Mouse (Mus musculus) limb, embryonic 10.5 days (tissue): Measurements from ENCODE around the gene Zcchc7. TPM values are rescaled to one million over a fixed set of nuclear protein-coding genes. Genes with fewer than 3 reads are reported as not detected.

ENCODE experiments used
- DNase-seq: peaks from one replicate; pipeline ENCODE4 v3.0.0-alpha.2; 2017; ENCODE audit warnings: low spot score
- H3K27ac ChIP-seq: fragments of 300-500 bp; sonication (generic); 2 replicates; pipeline ENCODE4 v1.5.1; 2016; ENCODE audit warnings: mild to moderate bottlenecking
- H3K27me3 ChIP-seq: fragments of 300-500 bp; sonication (generic); 2 replicates; pipeline ENCODE4 v1.6.1; 2016; ENCODE audit warnings: low read depth, mild to moderate bottlenecking; ENCODE audit not compliant: poor library complexity, severe bottlenecking
- H3K36me3 ChIP-seq: fragments of 300-500 bp; sonication (generic); 2 replicates; pipeline ENCODE4 v1.6.1; 2016; ENCODE audit warnings: mild to moderate bottlenecking, moderate library complexity
- H3K4me1 ChIP-seq: fragments of 300-500 bp; sonication (generic); 2 replicates; pipeline ENCODE4 v1.6.1; 2016
- H3K4me3 ChIP-seq: fragments of 300-500 bp; sonication (generic); 2 replicates; pipeline ENCODE4 v1.5.1; 2016; ENCODE audit warnings: mild to moderate bottlenecking, moderate library complexity
- H3K9me3 ChIP-seq: fragments of 300-500 bp; sonication (generic); replicated peaks from 2 replicates; pipeline ENCODE4 v1.6.1; 2016; ENCODE audit warnings: mild to moderate bottlenecking
- WGBS: fragments of 180-500 bp; shearing (Covaris S2); methylation state at CpG from one replicate; pipeline ENCODE4 v1.1.7; 2016; 5-methylcytosine and 5-hydroxymethylcytosine counted together
- polyA plus RNA-seq: library from polyadenylated mRNA; unstranded; fragments of >200 nt; fragmentation: Nextera tagmentation; extraction: Ambion mirVana; gene quantifications from 2 replicates; pipeline ENCODE4 v1.2.1, GENCODE M21; 2016

The Zcchc7 gene
- polyA plus RNA-seq, 1 experiment from 2014 or later, result 20.5 TPM

DNA sequence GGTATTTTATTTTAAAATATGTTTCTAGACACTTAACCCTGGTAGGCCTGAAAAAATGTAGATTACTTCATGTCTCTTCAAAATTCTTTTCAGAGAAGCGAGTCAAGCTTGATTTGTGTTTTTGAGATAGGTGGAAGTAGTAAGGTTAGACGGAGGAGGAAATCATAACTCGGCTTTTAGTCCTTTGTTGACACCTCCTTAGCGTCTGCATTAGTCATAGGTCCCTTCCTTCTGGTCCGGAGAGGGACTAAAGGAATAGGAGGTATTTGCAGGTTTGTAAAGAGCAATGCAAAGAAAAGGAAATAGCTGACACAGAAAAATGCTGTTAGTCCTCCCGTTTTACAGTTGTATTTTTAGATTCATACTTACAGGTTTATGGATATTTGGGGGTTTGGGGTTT is 135.7 kb downstream of the Zcchc7 start:
- 85% methylated on average over 6 of the region's 6 CpGs for WGBS

DNA sequence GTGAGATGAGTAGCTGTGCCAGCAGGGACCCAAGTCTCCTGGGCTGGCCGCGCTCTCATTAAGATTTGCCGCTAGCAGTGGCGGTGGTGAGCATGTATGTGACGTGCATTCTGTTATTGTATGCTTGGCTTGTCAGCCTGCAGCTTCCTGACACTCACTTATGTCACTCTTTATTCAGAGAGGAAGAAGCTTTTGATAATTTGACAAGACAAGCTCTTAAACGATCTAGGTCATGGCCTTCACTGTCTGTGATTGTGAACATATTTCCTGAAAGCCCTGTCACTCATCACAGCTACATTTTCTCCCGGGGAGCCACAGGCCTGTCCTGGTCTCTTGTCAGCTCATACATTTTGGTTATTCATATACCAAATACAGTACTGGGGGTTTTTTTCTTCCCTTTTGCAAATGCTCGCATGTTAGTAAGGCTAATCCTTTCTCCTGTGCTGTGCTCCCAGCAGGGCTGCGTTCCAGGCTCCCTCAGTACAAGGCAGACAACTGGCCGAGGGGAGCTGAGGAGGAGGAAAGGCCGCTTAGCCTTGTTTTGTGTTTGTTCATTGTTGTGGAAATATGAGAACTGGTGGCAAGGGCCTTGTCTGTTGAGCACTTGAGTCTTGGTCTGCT is 150.1 kb downstream of the Zcchc7 start:
- Histone ChIP-seq H3K27me3 (no peaks in the 10 kb centered on the region), H3K27ac (no peak overlapping the region; the same call in 1 of the 2 replicates), H3K4me1 (peaks cover 10% of the 10 kb centered on the region), H3K9me3 (no peaks in the 10 kb centered on the region), H3K4me3 (no peak overlapping the region), H3K36me3 (no peaks in the 10 kb centered on the region)
- 61% methylated on average over 11 of the region's 11 CpGs for WGBS
- DNase-seq, result no peak

More for the DNA sequence above, 135.7 kb downstream of the Zcchc7 start:
- no peak overlapping the region for H3K4me3 ChIP-seq
- peaks cover 7% of the 10 kb centered on the region for H3K36me3 ChIP-seq
- no peaks in the 10 kb centered on the region for H3K4me1 ChIP-seq
- no peak overlapping the region for H3K27ac ChIP-seq
- DNase-seq, result no peak
- H3K27me3 ChIP-seq, result no peaks in the 10 kb centered on the region
- no peaks in the 10 kb centered on the region for H3K9me3 ChIP-seq

DNA sequence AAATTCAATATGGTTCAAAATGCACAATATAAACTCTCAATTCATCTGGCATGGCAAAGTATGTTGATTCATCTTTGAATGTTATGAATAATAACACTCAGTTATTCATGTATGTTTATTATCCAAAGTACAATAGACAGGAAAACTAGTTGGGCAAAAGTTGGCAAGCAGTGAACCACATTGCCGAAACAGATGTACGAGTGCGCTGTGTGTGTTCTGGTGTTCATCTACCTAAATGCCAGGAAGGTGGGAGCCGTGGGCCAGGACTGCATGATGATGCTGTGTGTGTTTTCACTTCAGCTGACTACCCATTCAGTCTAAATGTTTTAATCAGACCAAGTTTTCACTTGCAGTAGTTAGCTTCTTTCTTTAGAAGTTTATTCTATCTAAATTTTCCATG is 150.7 kb downstream of the Zcchc7 start:
- Histone ChIP-seq H3K27ac (no peak overlapping the region), H3K4me3 (no peak overlapping the region), H3K27me3 (no peaks in the 10 kb centered on the region), H3K9me3 (no peaks in the 10 kb centered on the region), H3K4me1 (peaks cover 10% of the 10 kb centered on the region), H3K36me3 (no peaks in the 10 kb centered on the region)
- WGBS, result 85% methylated on average over 4 of the region's 4 CpGs
- no peak for DNase-seq

DNA sequence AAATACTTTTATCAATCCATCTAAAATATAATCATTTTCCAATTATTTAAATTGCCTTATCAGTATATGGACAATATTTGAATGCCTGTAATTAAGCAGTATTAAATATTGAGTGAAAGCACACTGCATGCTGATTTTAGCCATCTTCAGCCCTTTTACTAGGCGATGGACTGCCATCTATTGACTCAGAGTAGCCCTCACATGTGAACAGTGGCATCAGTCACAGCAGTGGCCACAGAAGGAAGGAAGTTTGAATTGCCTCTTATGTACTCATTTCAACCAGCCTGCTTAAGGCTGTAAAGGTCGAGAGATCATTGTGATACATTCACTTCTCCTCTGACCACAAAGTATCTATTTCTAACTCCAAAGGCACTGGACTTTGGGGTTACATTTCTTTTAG is 154.4 kb downstream of the Zcchc7 start:
- no peak for DNase-seq
- Histone ChIP-seq H3K27me3 (no peaks in the 10 kb centered on the region), H3K36me3 (no peaks in the 10 kb centered on the region), H3K4me3 (no peak overlapping the region), H3K9me3 (no peaks in the 10 kb centered on the region), H3K4me1 (peaks cover 10% of the 10 kb centered on the region), H3K27ac (no peak overlapping the region)
- 67% methylated on average over 2 of the region's 2 CpGs for WGBS

GRCm38 (mm10) chr4:44910857-44911256 is 155.2 kb downstream of the Zcchc7 start:
- WGBS, result 93% methylated on average over 2 of the region's 2 CpGs
- Histone ChIP-seq H3K27ac (no peak overlapping the region), H3K9me3 (no peaks in the 10 kb centered on the region), H3K4me3 (no peak overlapping the region), H3K27me3 (no peaks in the 10 kb centered on the region), H3K36me3 (no peaks in the 10 kb centered on the region), H3K4me1 (peaks cover 3% of the 10 kb centered on the region)
- DNase-seq, result no peak

- Histone ChIP-seq H3K27ac (no peak overlapping the region), H3K27me3 (no peaks in the 10 kb centered on the region), H3K4me3 (no peak overlapping the region), H3K4me1 (no peaks in the 10 kb centered on the region), H3K9me3 (no peaks in the 10 kb centered on the region), H3K36me3 (no peaks in the 10 kb centered on the region)
- 76% methylated on average over 5 of the region's 5 CpGs for WGBS
- no peak for DNase-seq
Measured at GRCm38 (mm10) chr4:44917312-44917848, 161.7 kb downstream of the Zcchc7 start.

DNA sequence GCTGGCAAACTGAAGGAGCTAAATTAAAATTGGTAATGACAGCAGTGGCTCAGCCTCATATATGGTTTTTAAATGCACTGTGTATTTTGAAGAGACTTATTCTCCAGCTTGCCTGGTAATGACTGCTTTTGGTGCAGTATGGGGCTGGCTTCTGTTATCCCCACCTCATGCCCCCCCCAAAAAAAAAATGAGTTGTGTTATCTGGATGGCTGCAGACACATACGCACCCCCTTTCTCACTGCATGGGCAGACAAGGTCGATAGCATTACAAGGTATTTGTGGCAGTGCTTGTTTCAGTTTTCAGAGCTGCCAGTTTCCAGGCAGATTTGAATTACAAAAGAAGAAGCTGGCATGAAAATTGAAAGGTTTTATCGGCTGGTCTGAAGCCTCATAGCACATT is 162.2 kb downstream of the Zcchc7 start:
- WGBS, result 85% methylated on average over 3 of the region's 3 CpGs
- no peaks in the 10 kb centered on the region for H3K27me3 ChIP-seq
- no peak for DNase-seq

DNA sequence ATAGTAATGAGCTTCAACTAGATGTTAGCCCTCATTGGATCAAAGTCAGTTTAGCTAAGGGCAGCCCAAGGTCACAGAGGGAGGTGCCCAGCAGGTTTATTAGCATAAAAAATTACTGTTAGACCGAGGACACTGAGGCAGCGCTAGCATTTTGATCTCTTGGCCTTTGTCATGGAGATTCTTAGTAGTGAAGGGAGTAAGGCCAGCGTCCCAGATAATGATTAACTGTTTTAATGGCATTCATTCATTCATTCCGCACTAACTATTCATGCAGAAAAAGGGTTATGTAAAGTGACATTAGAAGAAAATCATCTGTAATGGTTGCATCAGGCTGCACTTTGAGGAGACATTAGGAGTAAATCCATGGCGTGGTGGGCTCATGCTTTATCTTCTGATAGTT is 165.2 kb downstream of the Zcchc7 start:
- H3K36me3 ChIP-seq, result no peaks in the 10 kb centered on the region

More for the DNA sequence above, 162.2 kb downstream of the Zcchc7 start:
- Histone ChIP-seq H3K4me1 (no peaks in the 10 kb centered on the region), H3K27ac (no peak overlapping the region), H3K9me3 (no peaks in the 10 kb centered on the region), H3K36me3 (no peaks in the 10 kb centered on the region), H3K4me3 (no peak overlapping the region)

GRCm38 (mm10) chr4:44922466-44923128 is 166.9 kb downstream of the Zcchc7 start:
- Histone ChIP-seq H3K36me3 (peaks cover 15% of the 10 kb centered on the region), H3K4me3 (no peak overlapping the region), H3K27ac (no peak overlapping the region), H3K4me1 (no peaks in the 10 kb centered on the region), H3K27me3 (no peaks in the 10 kb centered on the region), H3K9me3 (no peaks in the 10 kb centered on the region)
- 93% methylated on average over 7 of the region's 7 CpGs for WGBS
- no peak for DNase-seq

More for the DNA sequence above, 165.2 kb downstream of the Zcchc7 start:
- no peak for DNase-seq
- Histone ChIP-seq H3K27ac (no peak overlapping the region), H3K4me3 (no peak overlapping the region), H3K9me3 (no peaks in the 10 kb centered on the region), H3K4me1 (no peaks in the 10 kb centered on the region), H3K27me3 (no peaks in the 10 kb centered on the region)
- WGBS, result 76% methylated on average over 5 of the region's 5 CpGs

- no peaks in the 10 kb centered on the region for H3K4me1 ChIP-seq
- H3K36me3 ChIP-seq, result peaks cover 15% of the 10 kb centered on the region
- no peaks in the 10 kb centered on the region for H3K9me3 ChIP-seq
- 90% methylated on average over 5 of the region's 5 CpGs for WGBS
- no peak overlapping the region for H3K27ac ChIP-seq
- DNase-seq, result no peak
- H3K4me3 ChIP-seq, result no peak overlapping the region
- H3K27me3 ChIP-seq, result no peaks in the 10 kb centered on the region
Measured at GRCm38 (mm10) chr4:44923129-44923481, 167.4 kb downstream of the Zcchc7 start.

DNA sequence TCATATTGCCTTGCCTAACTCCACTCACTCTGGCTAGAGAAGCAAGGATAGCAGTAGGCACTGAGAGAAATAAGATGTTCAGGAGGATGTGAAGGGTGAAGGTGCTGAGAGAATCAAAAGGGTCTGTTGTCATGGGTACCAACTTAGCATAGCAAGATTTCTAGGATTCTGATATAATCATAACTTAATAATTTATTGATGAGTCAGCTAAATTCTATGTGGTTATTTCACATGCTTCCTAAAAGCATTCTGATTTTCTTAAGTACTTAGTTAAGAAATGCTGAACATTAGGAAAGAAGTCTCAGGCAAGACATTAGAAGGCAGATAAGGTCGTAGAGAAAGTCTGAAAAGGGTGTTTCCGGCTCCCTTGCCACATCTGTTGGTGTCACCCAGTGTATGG is 172.3 kb downstream of the Zcchc7 start:
- H3K27me3 ChIP-seq, result no peaks in the 10 kb centered on the region
- DNase-seq, result no peak
- no peaks in the 10 kb centered on the region for H3K4me1 ChIP-seq
- 89% methylated on average over 2 of the region's 2 CpGs for WGBS
- H3K9me3 ChIP-seq, result no peaks in the 10 kb centered on the region
- peaks cover 45% of the 10 kb centered on the region for H3K36me3 ChIP-seq
- no peak overlapping the region for H3K27ac ChIP-seq
- H3K4me3 ChIP-seq, result no peak overlapping the region

DNA sequence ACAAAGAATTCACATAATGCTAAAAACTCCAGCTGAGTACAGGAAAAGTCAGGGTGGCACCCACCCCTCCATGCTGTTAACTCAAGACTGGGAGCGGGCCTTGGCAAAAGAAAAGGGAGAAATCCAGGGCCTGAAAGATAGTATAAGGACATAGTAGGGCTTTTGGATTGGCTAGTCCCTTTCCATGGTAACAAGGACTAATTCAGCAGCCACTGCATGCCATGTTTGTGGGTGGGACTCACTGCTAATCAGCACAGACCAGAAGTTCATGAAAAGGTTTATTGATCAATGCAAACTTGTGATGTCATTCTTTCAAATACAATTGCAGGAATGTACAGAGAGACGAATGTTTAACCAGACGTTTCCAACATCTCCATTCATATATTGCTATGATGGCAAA is 173.1 kb downstream of the Zcchc7 start:
- H3K27me3 ChIP-seq, result no peaks in the 10 kb centered on the region
- WGBS, result 86% methylated on average over 3 of the region's 3 CpGs
- H3K4me1 ChIP-seq, result no peaks in the 10 kb centered on the region
- peaks cover 52% of the 10 kb centered on the region for H3K36me3 ChIP-seq
- H3K9me3 ChIP-seq, result no peaks in the 10 kb centered on the region
- no peak for DNase-seq
- no peak overlapping the region for H3K4me3 ChIP-seq
- no peak overlapping the region for H3K27ac ChIP-seq

GRCm38 (mm10) chr4:44930406-44930805 is 174.7 kb downstream of the Zcchc7 start:
- 95% methylated on average over 7 of the region's 7 CpGs for WGBS

More at GRCm38 (mm10) chr4:44930406-44930805, 174.7 kb downstream of the Zcchc7 start:
- Histone ChIP-seq H3K9me3 (no peaks in the 10 kb centered on the region), H3K36me3 (peaks cover 52% of the 10 kb centered on the region), H3K27me3 (no peaks in the 10 kb centered on the region), H3K4me1 (no peaks in the 10 kb centered on the region), H3K4me3 (no peak overlapping the region), H3K27ac (no peak overlapping the region)
- DNase-seq, result no peak
